22 mouse cellular contexts compared by ENCODE assay signal in the genomic region with DNA sequence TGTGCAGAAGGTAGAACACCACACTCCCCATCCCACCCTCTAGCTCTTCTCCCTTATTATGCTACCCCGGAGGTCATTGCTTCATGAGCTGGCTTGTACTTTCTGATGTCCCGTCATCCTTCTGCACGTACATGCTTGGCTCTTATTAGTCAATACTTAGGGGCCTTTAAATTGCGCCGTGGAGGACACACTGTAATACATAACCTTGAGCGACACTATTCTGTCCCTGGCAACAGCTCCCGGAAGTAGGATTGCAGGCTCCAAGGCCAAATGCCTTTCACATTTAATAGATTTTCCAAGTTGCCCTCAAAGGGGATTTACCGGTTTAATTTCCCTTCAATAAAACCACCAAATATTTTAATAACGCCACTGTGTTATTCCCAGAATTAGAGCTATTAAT. TPM values are rescaled to one million over a fixed set of nuclear protein-coding genes. Genes with fewer than 3 reads are reported as not detected.
A peak's percentile ranks its signal among the peaks of the same experiment; 100 is the strongest.
DNase-seq lines count a peak whose midpoint lies in the region; ATAC-seq and TF ChIP-seq lines count a peak whose summit lies in the region.
"Had no signal": no experiment of that assay in that cellular context is flagged by ENCODE, and none has a peak within 500 bp of the region (broad histone marks: within the 10 kb centered on the region; RNA-seq: fewer than 3 reads in every experiment).

No protein-coding gene starts in this region.

- 77% methylated on average over 9 of the region's 9 CpGs for WGBS in midbrain, postnatal 0 days

- DNase-seq in adrenal gland, adult (ENCODE audit: inconsistent age in 2 of 2, low spot score in 1 of 2), result peak; percentile 70 to 88
- DNase-seq in adrenal gland, adult 2 months, result peak; percentile 72
- DNase-seq in adrenal gland, postnatal 10 days, result peak; percentile 46
- DNase-seq in adrenal gland, postnatal 25 days, result peak; percentile 41
- no peak for DNase-seq in left cerebral cortex, postnatal 10 days (ENCODE audit: extremely low spot score in 1 of 2, low spot score in 2 of 2)
- DNase-seq in midbrain, postnatal 0 days (ENCODE audit: low spot score), result no peak
- no peak for DNase-seq in adipocyte (ENCODE audit: low spot score)
- no peak for DNase-seq in gastrocnemius, postnatal 36 days
- DNase-seq: cerebellum, adult 11 months; cerebellum, adult 18-20 months; cerebellum, adult 8-10 months; cerebellum, adult 9-11 months; cerebellum, postnatal 14 days; cerebellum, postnatal 36 days; embryo, embryonic 11 days had no signal

- no peak overlapping the region for H3K4me3 ChIP-seq in midbrain, postnatal 0 days (ENCODE audit: low read depth, low read length)
- H3K4me3 ChIP-seq: embryonic facial prominence, embryonic 13.5 days; embryonic facial prominence, embryonic 15.5 days; erythroblast, embryonic 14.5 days; forebrain, embryonic 10.5 days; forebrain, embryonic 12.5 days had no signal

- intact Hi-C loops in left cerebral cortex, postnatal 10 days (cut with DNase I), result no loop called here
- intact Hi-C loops in gastrocnemius, postnatal 36 days (cut with DNase I), result no loop called here

- no peak overlapping the region for H3K9ac ChIP-seq in midbrain, postnatal 0 days (replicated peaks; ENCODE audit: low read length, poor library complexity, severe bottlenecking)
- H3K9ac ChIP-seq: embryonic facial prominence, embryonic 13.5 days; embryonic facial prominence, embryonic 15.5 days; forebrain, embryonic 12.5 days had no signal

- H3K4me2 ChIP-seq in midbrain, postnatal 0 days (ENCODE audit: low read depth, low read length, poor library complexity, severe bottlenecking), result no peak overlapping the region
- H3K4me2 ChIP-seq: embryonic facial prominence, embryonic 13.5 days; embryonic facial prominence, embryonic 15.5 days; forebrain, embryonic 12.5 days had no signal

- ATAC-seq in midbrain, postnatal 0 days (ENCODE audit: low FRiP score), result no peak
- ATAC-seq: forebrain, embryonic 14.5 days; forebrain, embryonic 16.5 days had no signal

- H3K4me1 ChIP-seq in midbrain, postnatal 0 days (ENCODE audit: insufficient read depth, low read length), result no peaks in the 10 kb centered on the region
- H3K4me1 ChIP-seq: embryonic facial prominence, embryonic 15.5 days; forebrain, embryonic 12.5 days had no signal

- no peaks in the 10 kb centered on the region for H3K27me3 ChIP-seq in midbrain, postnatal 0 days (ENCODE audit: insufficient read depth, low read length)
- H3K27me3 ChIP-seq: embryonic facial prominence, embryonic 13.5 days; embryonic facial prominence, embryonic 15.5 days; forebrain, embryonic 12.5 days had no signal

- no peak for TF ChIP-seq CTCF in midbrain, postnatal 0 days (IDR thresholded peaks at IDR 0.05)

- no peak overlapping the region for H3K27ac ChIP-seq in midbrain, postnatal 0 days (ENCODE audit: low read depth, low read length)
- H3K27ac ChIP-seq: embryonic facial prominence, embryonic 13.5 days; embryonic facial prominence, embryonic 15.5 days; forebrain, embryonic 10.5 days; forebrain, embryonic 12.5 days had no signal

- no peaks in the 10 kb centered on the region for H3K36me3 ChIP-seq in midbrain, postnatal 0 days (ENCODE audit: insufficient read depth, low read length)
- H3K36me3 ChIP-seq: embryonic facial prominence, embryonic 13.5 days; embryonic facial prominence, embryonic 15.5 days; forebrain, embryonic 10.5 days; forebrain, embryonic 12.5 days had no signal

- no peaks in the 10 kb centered on the region for H3K9me3 ChIP-seq in midbrain, postnatal 0 days (ENCODE audit: low read length)
- H3K9me3 ChIP-seq: embryonic facial prominence, embryonic 13.5 days; embryonic facial prominence, embryonic 15.5 days; forebrain, embryonic 12.5 days had no signal

RNA-seq across cellular contexts. Expression of gene Fam210b, which starts 33.6 kb away (rescaled TPM):
- 10 to 100 TPM; 28.2 to 32.2 TPM for total RNA-seq in adrenal gland, adult 2 months (2021)
- polyA plus RNA-seq in adrenal gland, adult 2 months (2012; rRNA removed), result 47.1 and 48.5 TPM in 2 replicates
- total RNA-seq in adrenal gland, postnatal 10 days (2021), result 10 to 100 TPM; 24.2 to 39.4 TPM
- total RNA-seq in adrenal gland, postnatal 25 days (2021), result 31.9 and 32.8 TPM in 2 replicates
- total RNA-seq in left cerebral cortex, postnatal 10 days (2021), result 10 to 100 TPM; 15.3 to 15.5 TPM
- 10.2 and 10.8 TPM in 2 replicates for total RNA-seq in midbrain, postnatal 0 days (2014; rRNA removed)
- 21.1 and 21.9 TPM in 2 replicates for polyA plus RNA-seq in midbrain, postnatal 0 days (2015; fragmentation: Nextera tagmentation; extraction: Ambion mirVana)
- 1 to 10 TPM; 3.9 to 4.6 TPM for total RNA-seq in gastrocnemius, postnatal 36 days (2021)

RNA-seq across cellular contexts. Expression of gene Aurka, which starts 58.6 kb away (rescaled TPM):
- 1 to 10 TPM; 1.8 to 2.7 TPM for total RNA-seq in adrenal gland, adult 2 months (2021)
- 1.3 and 2.0 TPM in 2 replicates for polyA plus RNA-seq in adrenal gland, adult 2 months (2012; rRNA removed)
- 10 to 100 TPM; 11.5 to 14.4 TPM for total RNA-seq in adrenal gland, postnatal 10 days (2021)
- 6.7 and 9.6 TPM in 2 replicates for total RNA-seq in adrenal gland, postnatal 25 days (2021)
- 1 to 10 TPM; 3.3 to 3.8 TPM for total RNA-seq in left cerebral cortex, postnatal 10 days (2021)
- 4.2 and 7.6 TPM in 2 replicates for total RNA-seq in midbrain, postnatal 0 days (2014; rRNA removed)
- 5.9 and 6.2 TPM in 2 replicates for polyA plus RNA-seq in midbrain, postnatal 0 days (2015; fragmentation: Nextera tagmentation; extraction: Ambion mirVana)
- total RNA-seq in gastrocnemius, postnatal 36 days (2021), result 1 to 10 TPM; 4.1 to 6.6 TPM

RNA-seq across cellular contexts. Expression of gene Cstf1, which starts 58.8 kb away (rescaled TPM):
- total RNA-seq in adrenal gland, adult 2 months (2021), result 10 to 100 TPM; 30.1 to 33.4 TPM
- polyA plus RNA-seq in adrenal gland, adult 2 months (2012; rRNA removed), result 30.7 and 31.5 TPM in 2 replicates
- total RNA-seq in adrenal gland, postnatal 10 days (2021), result 10 to 100 TPM; 28.1 to 32.2 TPM
- 34.0 and 36.4 TPM in 2 replicates for total RNA-seq in adrenal gland, postnatal 25 days (2021)
- 10 to 100 TPM; 25.8 to 28.5 TPM for total RNA-seq in left cerebral cortex, postnatal 10 days (2021)
- total RNA-seq in midbrain, postnatal 0 days (2014; rRNA removed), result 26.6 and 28.0 TPM in 2 replicates
- polyA plus RNA-seq in midbrain, postnatal 0 days (2015; fragmentation: Nextera tagmentation; extraction: Ambion mirVana), result 25.0 and 27.0 TPM in 2 replicates
- total RNA-seq in gastrocnemius, postnatal 36 days (2021), result 10 to 100 TPM; 16.6 to 19.3 TPM

Comparison
In these comparisons a context has a peak if more than half of its experiments do, and no peak if none do; other contexts are left out.
1. DNase-seq: peak in adrenal gland, adult (2 of 2), adrenal gland, adult 2 months (single experiment), adrenal gland, postnatal 10 days (single experiment) and adrenal gland, postnatal 25 days (single experiment); none in left cerebral cortex, postnatal 10 days (0 of 2), midbrain, postnatal 0 days (single experiment), adipocyte (single experiment) and gastrocnemius, postnatal 36 days (0 of 2).